Mouse (Mus musculus): ENCODE data around the gene Ddx20.

DNA sequence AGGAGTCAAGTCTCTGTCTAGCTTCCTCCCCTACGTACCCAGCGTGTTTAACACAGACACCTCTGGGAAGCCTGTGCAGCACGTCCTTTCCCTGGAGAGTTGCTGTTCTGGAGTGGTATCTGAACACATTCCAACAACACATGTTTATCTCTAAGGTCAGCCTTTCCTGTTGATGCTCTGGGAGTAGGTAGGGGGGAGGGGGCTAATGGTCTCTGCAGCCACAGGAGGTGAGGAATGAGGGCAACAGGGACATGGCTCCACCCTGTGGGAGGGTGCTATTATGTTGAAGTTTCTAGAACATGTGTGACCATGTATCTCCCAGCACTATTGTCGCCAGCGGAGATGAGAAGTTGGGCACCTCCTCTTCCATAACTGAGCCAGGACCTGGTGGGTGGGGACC lies 14.0 kb upstream of the Ddx20 start:
- TF ChIP-seq CTCF (conservative IDR thresholded peaks at IDR 0.05; ENCODE audit: low read length) (no peak), POU5F1 (IDR thresholded peaks at IDR 0.05; ENCODE audit: borderline replicate concordance, low read length) (no peak), NANOG (IDR thresholded peaks at IDR 0.05; ENCODE audit: borderline replicate concordance, low read length) (no peak)

All from E14TG2a.4 (cell line).